Mouse (Mus musculus): ENCODE measurements around the gene Hist1h4b. TPM values are rescaled to one million over a fixed set of nuclear protein-coding genes. Genes with fewer than 3 reads are reported as not detected.
A peak's percentile ranks its signal among the peaks of the same experiment; 100 is the strongest.
"Not testable (repeated sequence)": the region's sequence is repeated elsewhere in the genome, so short reads cannot be mapped to it uniquely, and the experiment has no call there.

Gene Hist1h4b
- polyA plus RNA-seq, 1 experiment from 2014 or later = 1.4 TPM

- H3K9ac ChIP-seq (ENCODE audit: low read depth, low read length) = peak overlapping the region; percentile 62; the same call in 1 of the 2 replicates
- H3K4me2 ChIP-seq (replicated peaks; ENCODE audit: low read depth) = peak overlapping the region; percentile 88
- H3K27me3 ChIP-seq (replicated peaks; ENCODE audit: control insufficient read depth, insufficient read depth, low read length) = no peaks in the 10 kb centered on the region
- no peak for TF ChIP-seq CTCF (IDR thresholded peaks at IDR 0.05; ENCODE audit: low read depth)
- peak overlapping the region; percentile 85; the same call in 1 of the 2 replicates for H3K27ac ChIP-seq (ENCODE audit: low read depth, low read length)
- no peaks in the 10 kb centered on the region for H3K36me3 ChIP-seq (ENCODE audit: control insufficient read depth, insufficient read depth)
- H3K4me1 ChIP-seq (replicated peaks; ENCODE audit: control insufficient read depth, insufficient read depth, low read length) = peaks cover 12% of the 10 kb centered on the region
- WGBS = 47% methylated on average over 12 of the region's 12 CpGs
- H3K4me3 ChIP-seq (ENCODE audit: low read depth, low read length) = peak overlapping the region; percentile 52
- ATAC-seq = no peak
- H3K9me3 ChIP-seq (ENCODE audit: control insufficient read depth) = no peaks in the 10 kb centered on the region
Measured at GRCm38 (mm10) chr13:23764324-23765171, 7.7 kb downstream of the Hist1h4b start.

- TF ChIP-seq CTCF (IDR thresholded peaks at IDR 0.05; ENCODE audit: low read depth) = no peak
- Histone ChIP-seq H3K27ac (ENCODE audit: low read depth, low read length) (no peak overlapping the region), H3K4me3 (ENCODE audit: low read depth, low read length) (no peak overlapping the region), H3K9ac (ENCODE audit: low read depth, low read length) (no peak overlapping the region), H3K4me2 (replicated peaks; ENCODE audit: low read depth) (no peak overlapping the region), H3K9me3 (ENCODE audit: control insufficient read depth) (no peaks in the 10 kb centered on the region), H3K36me3 (ENCODE audit: control insufficient read depth, insufficient read depth) (no peaks in the 10 kb centered on the region), H3K4me1 (replicated peaks; ENCODE audit: control insufficient read depth, insufficient read depth, low read length) (peaks cover 10% of the 10 kb centered on the region), H3K27me3 (replicated peaks; ENCODE audit: control insufficient read depth, insufficient read depth, low read length) (no peaks in the 10 kb centered on the region)
- ATAC-seq = no peak
- WGBS = 87% methylated on average over 1 of the region's 1 CpGs
Measured at GRCm38 (mm10) chr13:23765172-23765513, 8.3 kb downstream of the Hist1h4b start.

- no peaks in the 10 kb centered on the region for H3K9me3 ChIP-seq (ENCODE audit: control insufficient read depth)
- no peak overlapping the region for H3K9ac ChIP-seq (ENCODE audit: low read depth, low read length)
- no peaks in the 10 kb centered on the region for H3K36me3 ChIP-seq (ENCODE audit: control insufficient read depth, insufficient read depth)
- H3K4me1 ChIP-seq (replicated peaks; ENCODE audit: control insufficient read depth, insufficient read depth, low read length) = peaks cover 7% of the 10 kb centered on the region; the same call in 1 of the 2 replicates
- no peak overlapping the region for H3K27ac ChIP-seq (ENCODE audit: low read depth, low read length)
- H3K4me2 ChIP-seq (replicated peaks; ENCODE audit: low read depth) = no peak overlapping the region
- no peak for ATAC-seq
- no peak overlapping the region for H3K4me3 ChIP-seq (ENCODE audit: low read depth, low read length)
- no peak for TF ChIP-seq CTCF (IDR thresholded peaks at IDR 0.05; ENCODE audit: low read depth)
- no peaks in the 10 kb centered on the region for H3K27me3 ChIP-seq (replicated peaks; ENCODE audit: control insufficient read depth, insufficient read depth, low read length)
Measured at GRCm38 (mm10) chr13:23766772-23767171, 10.0 kb downstream of the Hist1h4b start.

- Histone ChIP-seq H3K9ac (ENCODE audit: low read depth, low read length) (no peak overlapping the region), H3K27me3 (replicated peaks; ENCODE audit: control insufficient read depth, insufficient read depth, low read length) (no peaks in the 10 kb centered on the region), H3K4me1 (replicated peaks; ENCODE audit: control insufficient read depth, insufficient read depth, low read length) (peaks cover 5% of the 10 kb centered on the region; the same call in 1 of the 2 replicates), H3K27ac (ENCODE audit: low read depth, low read length) (no peak overlapping the region), H3K9me3 (ENCODE audit: control insufficient read depth) (no peaks in the 10 kb centered on the region), H3K36me3 (ENCODE audit: control insufficient read depth, insufficient read depth) (no peaks in the 10 kb centered on the region), H3K4me3 (ENCODE audit: low read depth, low read length) (no peak overlapping the region), H3K4me2 (replicated peaks; ENCODE audit: low read depth) (no peak overlapping the region)
- no peak for ATAC-seq
- TF ChIP-seq CTCF (IDR thresholded peaks at IDR 0.05; ENCODE audit: low read depth) = no peak
- 57% methylated on average over 5 of the region's 5 CpGs for WGBS
Measured at GRCm38 (mm10) chr13:23768834-23769397, 12.1 kb downstream of the Hist1h4b start.

GRCm38 (mm10) chr13:23769613-23770012, 12.8 kb downstream of the Hist1h4b start, which contains the start of gene Trim38:
Trim38 (plus strand) TSS chr13:23769913.
- not testable (repeated sequence) for H3K27ac ChIP-seq (ENCODE audit: low read depth, low read length); ATAC-seq
- 88% methylated on average over 2 of the region's 2 CpGs for WGBS

GRCm38 (mm10) chr13:23772561-23773313, 15.9 kb downstream of the Hist1h4b start:
- WGBS = 26% methylated on average over 21 of the region's 21 CpGs
- no peaks in the 10 kb centered on the region for H3K9me3 ChIP-seq (ENCODE audit: control insufficient read depth)

More at GRCm38 (mm10) chr13:23769613-23770012, 12.8 kb downstream of the Hist1h4b start, which contains the start of gene Trim38:
- not testable (repeated sequence) for H3K4me3 ChIP-seq (ENCODE audit: low read depth, low read length); H3K4me1 ChIP-seq (replicated peaks; ENCODE audit: control insufficient read depth, insufficient read depth, low read length); H3K36me3 ChIP-seq (ENCODE audit: control insufficient read depth, insufficient read depth); H3K4me2 ChIP-seq (replicated peaks; ENCODE audit: low read depth); H3K27me3 ChIP-seq (replicated peaks; ENCODE audit: control insufficient read depth, insufficient read depth, low read length); H3K9me3 ChIP-seq (ENCODE audit: control insufficient read depth); H3K9ac ChIP-seq (ENCODE audit: low read depth, low read length)

More at GRCm38 (mm10) chr13:23772561-23773313, 15.9 kb downstream of the Hist1h4b start:
- Histone ChIP-seq H3K4me3 (ENCODE audit: low read depth, low read length) (no peak overlapping the region; the same call in 1 of the 2 replicates), H3K4me1 (replicated peaks; ENCODE audit: control insufficient read depth, insufficient read depth, low read length) (no peaks in the 10 kb centered on the region), H3K4me2 (replicated peaks; ENCODE audit: low read depth) (peak overlapping the region; percentile 51), H3K27ac (ENCODE audit: low read depth, low read length) (no peak overlapping the region), H3K27me3 (replicated peaks; ENCODE audit: control insufficient read depth, insufficient read depth, low read length) (no peaks in the 10 kb centered on the region), H3K36me3 (ENCODE audit: control insufficient read depth, insufficient read depth) (no peaks in the 10 kb centered on the region), H3K9ac (ENCODE audit: low read depth, low read length) (no peak overlapping the region)
- TF ChIP-seq CTCF (IDR thresholded peaks at IDR 0.05; ENCODE audit: low read depth) = no peak
- peak; percentile 45; the same call in 1 of the 2 replicates for ATAC-seq

All from intestine, postnatal 0 days (tissue).